Mouse (Mus musculus) spleen, adult 2 months (tissue): ENCODE data around the gene Prex1.

ENCODE experiments used
- CTCF ChIP-seq: fragments of 200-500 bp; IDR thresholded peaks from 2 replicates; pipeline ENCODE4 v1.5.1; 2011; ENCODE audit warnings: mild to moderate bottlenecking, inconsistent platforms; ENCODE audit not compliant: insufficient read depth, insufficient read length, insufficient replicate concordance; ENCODE audit errors: extremely low read depth
- POLR2A ChIP-seq: fragments of 200-500 bp; IDR thresholded peaks from 2 replicates; pipeline ENCODE4 v1.6.1; 2011; ENCODE audit warnings: low read depth, low read length, inconsistent platforms

DNA sequence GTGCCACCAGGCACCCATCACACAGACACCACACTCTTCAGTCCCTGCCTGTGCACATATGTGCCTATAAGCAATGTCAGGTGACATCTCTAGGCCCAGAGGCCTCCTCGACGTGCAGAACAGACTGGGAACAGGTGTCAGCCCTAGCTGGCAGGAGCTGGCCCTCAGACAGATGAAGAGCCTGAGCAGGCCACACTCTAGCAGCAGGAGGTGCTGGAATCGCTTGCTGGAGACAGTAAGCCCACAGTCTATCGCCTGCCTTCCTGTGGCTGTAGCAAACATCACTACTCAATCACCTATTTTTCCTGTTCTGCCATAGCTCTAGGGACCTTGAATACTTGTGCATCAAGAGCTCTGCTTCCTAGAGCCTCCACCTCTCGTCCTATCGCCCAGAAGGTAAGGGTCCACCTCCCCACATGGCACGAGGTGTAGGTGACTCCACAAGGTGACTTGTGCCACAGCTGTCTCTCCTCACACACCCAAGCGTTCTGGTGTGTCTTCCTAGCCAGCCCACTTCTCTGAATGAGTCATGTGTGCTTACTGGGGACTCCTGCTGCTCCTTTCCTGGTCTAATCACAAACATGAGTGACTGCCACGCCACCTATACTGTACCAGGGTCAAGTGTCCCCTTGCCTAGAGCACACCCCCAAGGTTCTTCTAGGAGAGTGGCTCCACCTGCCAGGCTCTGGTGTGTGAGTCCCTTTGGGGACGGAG lies 62.2 kb downstream of the Prex1 start:
- no peak for TF ChIP-seq CTCF
- no peak for TF ChIP-seq POLR2A
